Mouse (Mus musculus): ENCODE measurements around the gene Pbx3. TPM values are rescaled to one million over a fixed set of nuclear protein-coding genes. Genes with fewer than 3 reads are reported as not detected.

Pbx3 gene
- polyA plus RNA-seq, 1 experiment from 2014 or later = 35.0 TPM

DNA sequence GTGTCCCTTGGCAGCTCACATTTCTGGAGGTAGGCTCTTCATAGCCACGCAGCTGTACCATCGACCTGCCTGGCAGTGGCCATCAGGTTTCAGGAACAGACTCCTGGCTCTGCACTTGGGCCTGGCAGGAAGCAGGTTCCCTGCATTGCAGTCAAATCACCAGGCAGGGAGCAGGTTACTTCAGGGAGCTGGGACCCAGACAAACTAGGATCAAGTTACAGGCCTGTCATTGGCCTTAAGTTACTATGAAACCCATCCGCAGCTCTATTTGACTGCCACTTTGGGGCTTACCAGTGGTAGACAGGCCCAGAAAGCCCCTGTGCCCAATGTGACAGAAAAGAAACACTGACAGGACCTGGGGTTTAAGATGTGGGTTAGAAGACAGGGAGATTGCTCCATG, 204.8 kb downstream of the Pbx3 start:
- Histone ChIP-seq H3K27ac (replicated peaks; ENCODE audit: low read depth, low read length) (no peak overlapping the region), H3K9ac (ENCODE audit: low read length) (no peak overlapping the region)
- 39% methylated on average over 3 of the region's 3 CpGs for WGBS

DNA sequence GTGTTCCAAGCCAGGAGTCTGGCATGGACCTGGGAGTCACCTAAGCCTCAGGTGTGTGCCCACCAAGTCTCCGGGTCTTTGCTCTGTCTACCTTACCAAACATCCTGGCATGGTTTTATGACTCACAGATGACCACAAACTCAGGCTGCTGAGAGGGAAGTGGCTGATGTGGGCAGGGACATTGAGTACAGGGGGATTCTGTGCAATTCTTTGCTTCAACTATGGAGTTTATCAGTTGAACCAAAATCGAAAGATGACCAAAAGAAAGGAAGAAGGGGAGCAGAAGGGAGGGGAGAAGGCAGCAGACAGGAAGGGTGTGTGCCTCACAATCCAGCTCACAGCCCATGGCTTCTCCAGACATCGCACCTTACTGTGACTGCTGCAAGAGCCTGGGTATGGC, 210.5 kb downstream of the Pbx3 start:
- no peak overlapping the region for H3K9ac ChIP-seq (ENCODE audit: low read length)
- DNase-seq (ENCODE audit: low spot score) = no peak
- WGBS = 85% methylated on average over 3 of the region's 3 CpGs

More for the DNA sequence above, 204.8 kb downstream of the Pbx3 start:
- H3K4me2 ChIP-seq (ENCODE audit: low read depth, severe bottlenecking) = no peak overlapping the region
- no peak for ATAC-seq (ENCODE audit: insufficient number of reproducible peaks, low FRiP score, low TSS enrichment, low read depth)
- no peak for DNase-seq (ENCODE audit: low spot score)
- H3K4me3 ChIP-seq (ENCODE audit: low read depth, low read length) = no peak overlapping the region
- peaks cover 4% of the 10 kb centered on the region; the same call in 1 of the 2 replicates for H3K4me1 ChIP-seq (ENCODE audit: control insufficient read depth, insufficient read depth, low read length)
- H3K27me3 ChIP-seq (ENCODE audit: control insufficient read depth, insufficient read depth, low read length) = no peaks in the 10 kb centered on the region
- no peaks in the 10 kb centered on the region for H3K9me3 ChIP-seq (ENCODE audit: control insufficient read depth, low read length)
- no peaks in the 10 kb centered on the region for H3K36me3 ChIP-seq (ENCODE audit: control insufficient read depth, insufficient read depth, low read length)

DNA sequence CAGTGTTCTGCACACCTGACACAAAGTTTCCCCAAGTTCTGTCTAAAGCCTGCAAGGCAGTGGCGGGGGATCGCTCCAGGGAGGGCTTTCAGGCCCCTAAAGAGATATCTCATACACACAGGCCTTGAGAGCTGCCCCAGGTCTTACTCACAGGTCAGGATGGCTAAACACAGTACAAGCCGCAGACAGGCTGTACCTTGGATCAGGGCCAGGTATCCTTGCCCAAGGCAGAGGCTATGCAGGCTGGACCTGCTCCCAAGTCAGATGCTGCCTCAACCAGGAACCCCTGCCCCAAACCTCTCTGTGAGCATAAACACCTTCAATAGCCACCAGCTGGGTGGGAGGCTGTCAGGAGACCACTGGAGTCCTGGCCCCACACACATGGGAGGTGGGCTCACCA, 215.2 kb downstream of the Pbx3 start:
- WGBS = 91% methylated on average over 3 of the region's 3 CpGs
- H3K4me3 ChIP-seq (ENCODE audit: low read depth, low read length) = no peak overlapping the region
- no peak overlapping the region for H3K9ac ChIP-seq (ENCODE audit: low read length)
- no peak for ATAC-seq (ENCODE audit: insufficient number of reproducible peaks, low FRiP score, low TSS enrichment, low read depth)
- H3K4me1 ChIP-seq (ENCODE audit: control insufficient read depth, insufficient read depth, low read length) = no peaks in the 10 kb centered on the region
- no peak overlapping the region for H3K27ac ChIP-seq (replicated peaks; ENCODE audit: low read depth, low read length)
- no peaks in the 10 kb centered on the region for H3K27me3 ChIP-seq (ENCODE audit: control insufficient read depth, insufficient read depth, low read length)
- no peaks in the 10 kb centered on the region; the same call in 1 of the 2 replicates for H3K9me3 ChIP-seq (ENCODE audit: control insufficient read depth, low read length)
- no peaks in the 10 kb centered on the region for H3K36me3 ChIP-seq (ENCODE audit: control insufficient read depth, insufficient read depth, low read length)
- DNase-seq (ENCODE audit: low spot score) = no peak
- no peak overlapping the region for H3K4me2 ChIP-seq (ENCODE audit: low read depth, severe bottlenecking)

More for the DNA sequence above, 210.5 kb downstream of the Pbx3 start:
- Histone ChIP-seq H3K27ac (replicated peaks; ENCODE audit: low read depth, low read length) (no peak overlapping the region), H3K4me3 (ENCODE audit: low read depth, low read length) (no peak overlapping the region), H3K27me3 (ENCODE audit: control insufficient read depth, insufficient read depth, low read length) (no peaks in the 10 kb centered on the region), H3K9me3 (ENCODE audit: control insufficient read depth, low read length) (no peaks in the 10 kb centered on the region; the same call in 1 of the 2 replicates), H3K36me3 (ENCODE audit: control insufficient read depth, insufficient read depth, low read length) (no peaks in the 10 kb centered on the region), H3K4me2 (ENCODE audit: low read depth, severe bottlenecking) (no peak overlapping the region; the same call in 1 of the 2 replicates), H3K4me1 (ENCODE audit: control insufficient read depth, insufficient read depth, low read length) (no peaks in the 10 kb centered on the region)
- no peak for ATAC-seq (ENCODE audit: insufficient number of reproducible peaks, low FRiP score, low TSS enrichment, low read depth)

DNA sequence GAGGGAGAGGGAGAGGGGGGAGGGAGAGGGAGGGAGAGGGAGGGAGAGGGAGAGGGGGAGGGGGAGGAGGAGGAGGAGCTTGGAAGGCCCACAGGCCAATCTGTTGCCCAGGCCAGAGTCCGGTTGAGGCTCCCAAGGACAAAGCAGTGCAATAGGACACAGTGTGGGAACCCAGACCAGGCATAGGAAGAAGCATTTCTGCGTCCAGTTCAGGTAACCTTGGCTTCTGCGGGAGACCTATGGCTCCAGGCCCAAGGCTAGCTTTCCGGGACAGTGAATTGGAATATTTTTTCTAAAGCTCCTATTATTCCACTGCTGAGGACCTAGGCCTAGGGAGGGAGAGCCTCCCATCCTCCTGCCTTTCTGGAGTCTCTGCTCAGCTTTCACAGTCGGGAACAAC, 218.1 kb downstream of the Pbx3 start:
- ATAC-seq (ENCODE audit: insufficient number of reproducible peaks, low FRiP score, low TSS enrichment, low read depth) (no peak), DNase-seq (ENCODE audit: low spot score) (no peak)
- Histone ChIP-seq H3K4me1 (ENCODE audit: control insufficient read depth, insufficient read depth, low read length) (no peaks in the 10 kb centered on the region), H3K36me3 (ENCODE audit: control insufficient read depth, insufficient read depth, low read length) (no peaks in the 10 kb centered on the region), H3K27me3 (ENCODE audit: control insufficient read depth, insufficient read depth, low read length) (no peaks in the 10 kb centered on the region), H3K9me3 (ENCODE audit: control insufficient read depth, low read length) (no peaks in the 10 kb centered on the region; the same call in 1 of the 2 replicates), H3K4me2 (ENCODE audit: low read depth, severe bottlenecking) (no peak overlapping the region), H3K27ac (replicated peaks; ENCODE audit: low read depth, low read length) (no peak overlapping the region), H3K4me3 (ENCODE audit: low read depth, low read length) (no peak overlapping the region), H3K9ac (ENCODE audit: low read length) (no peak overlapping the region)
- WGBS = 62% methylated on average over 5 of the region's 5 CpGs

GRCm38 (mm10) chr2:34153336-34153735, 219.6 kb downstream of the Pbx3 start:
- Histone ChIP-seq H3K4me2 (ENCODE audit: low read depth, severe bottlenecking) (no peak overlapping the region), H3K27ac (replicated peaks; ENCODE audit: low read depth, low read length) (no peak overlapping the region), H3K27me3 (ENCODE audit: control insufficient read depth, insufficient read depth, low read length) (no peaks in the 10 kb centered on the region), H3K36me3 (ENCODE audit: control insufficient read depth, insufficient read depth, low read length) (no peaks in the 10 kb centered on the region), H3K9me3 (ENCODE audit: control insufficient read depth, low read length) (no peaks in the 10 kb centered on the region), H3K4me1 (ENCODE audit: control insufficient read depth, insufficient read depth, low read length) (0 out of 2 replicates have a peak, but pooled peaks cover 3% of the 10 kb centered on the region), H3K4me3 (ENCODE audit: low read depth, low read length) (no peak overlapping the region), H3K9ac (ENCODE audit: low read length) (no peak overlapping the region)
- WGBS = 73% methylated on average over 6 of the region's 6 CpGs
- no peak for ATAC-seq (ENCODE audit: insufficient number of reproducible peaks, low FRiP score, low TSS enrichment, low read depth)
- DNase-seq (ENCODE audit: low spot score) = no peak

GRCm38 (mm10) chr2:34150560-34150959, 222.4 kb downstream of the Pbx3 start:
- Histone ChIP-seq H3K9me3 (ENCODE audit: control insufficient read depth, low read length) (no peaks in the 10 kb centered on the region), H3K9ac (ENCODE audit: low read length) (no peak overlapping the region), H3K27me3 (ENCODE audit: control insufficient read depth, insufficient read depth, low read length) (no peaks in the 10 kb centered on the region), H3K4me2 (ENCODE audit: low read depth, severe bottlenecking) (no peak overlapping the region), H3K27ac (replicated peaks; ENCODE audit: low read depth, low read length) (no peak overlapping the region), H3K4me3 (ENCODE audit: low read depth, low read length) (no peak overlapping the region), H3K36me3 (ENCODE audit: control insufficient read depth, insufficient read depth, low read length) (no peaks in the 10 kb centered on the region), H3K4me1 (ENCODE audit: control insufficient read depth, insufficient read depth, low read length) (0 out of 2 replicates have a peak, but pooled peaks cover 3% of the 10 kb centered on the region)
- DNase-seq (ENCODE audit: low spot score) = no peak
- no peak for ATAC-seq (ENCODE audit: insufficient number of reproducible peaks, low FRiP score, low TSS enrichment, low read depth)
- WGBS = 85% methylated on average over 4 of the region's 4 CpGs

DNA sequence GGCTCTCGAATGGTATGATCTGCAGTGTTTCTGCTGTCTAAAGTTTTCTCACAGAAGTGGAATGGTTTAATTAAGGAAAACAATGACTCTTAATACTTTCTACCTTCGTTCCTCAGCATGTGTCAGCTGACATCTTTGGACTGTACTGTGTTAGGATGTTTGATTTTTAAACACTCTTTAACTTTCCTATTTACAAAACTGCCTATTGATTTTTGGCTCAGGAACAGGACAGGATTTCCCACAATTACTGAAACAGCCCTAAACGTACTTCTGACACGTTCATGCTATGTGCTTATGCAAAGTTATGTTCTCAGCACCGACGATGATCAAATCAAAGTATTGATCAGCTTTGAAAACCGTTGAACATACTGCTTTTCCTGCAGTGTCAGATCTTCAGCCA, 224.7 kb downstream of the Pbx3 start:
- Histone ChIP-seq H3K4me1 (ENCODE audit: control insufficient read depth, insufficient read depth, low read length) (0 out of 2 replicates have a peak, but pooled peaks cover 3% of the 10 kb centered on the region), H3K9ac (ENCODE audit: low read length) (no peak overlapping the region), H3K27me3 (ENCODE audit: control insufficient read depth, insufficient read depth, low read length) (no peaks in the 10 kb centered on the region), H3K36me3 (ENCODE audit: control insufficient read depth, insufficient read depth, low read length) (no peaks in the 10 kb centered on the region), H3K4me2 (ENCODE audit: low read depth, severe bottlenecking) (no peak overlapping the region), H3K4me3 (ENCODE audit: low read depth, low read length) (no peak overlapping the region), H3K9me3 (ENCODE audit: control insufficient read depth, low read length) (no peaks in the 10 kb centered on the region), H3K27ac (replicated peaks; ENCODE audit: low read depth, low read length) (no peak overlapping the region)
- ATAC-seq (ENCODE audit: insufficient number of reproducible peaks, low FRiP score, low TSS enrichment, low read depth) (no peak), DNase-seq (ENCODE audit: low spot score) (no peak)
- WGBS = 81% methylated on average over 7 of the region's 7 CpGs

- WGBS = 91% methylated on average over 14 of the region's 14 CpGs
- ATAC-seq (ENCODE audit: insufficient number of reproducible peaks, low FRiP score, low TSS enrichment, low read depth) = no peak
Observed at GRCm38 (mm10) chr2:34147476-34147875, 225.5 kb downstream of the Pbx3 start.

GRCm38 (mm10) chr2:34147036-34147435, 225.9 kb downstream of the Pbx3 start:
- Histone ChIP-seq H3K9me3 (ENCODE audit: control insufficient read depth, low read length) (no peaks in the 10 kb centered on the region), H3K4me2 (ENCODE audit: low read depth, severe bottlenecking) (no peak overlapping the region), H3K27me3 (ENCODE audit: control insufficient read depth, insufficient read depth, low read length) (no peaks in the 10 kb centered on the region), H3K36me3 (ENCODE audit: control insufficient read depth, insufficient read depth, low read length) (no peaks in the 10 kb centered on the region), H3K27ac (replicated peaks; ENCODE audit: low read depth, low read length) (no peak overlapping the region), H3K4me1 (ENCODE audit: control insufficient read depth, insufficient read depth, low read length) (0 out of 2 replicates have a peak, but pooled peaks cover 3% of the 10 kb centered on the region), H3K9ac (ENCODE audit: low read length) (no peak overlapping the region), H3K4me3 (ENCODE audit: low read depth, low read length) (no peak overlapping the region)
- DNase-seq (ENCODE audit: low spot score) = no peak
- no peak for ATAC-seq (ENCODE audit: insufficient number of reproducible peaks, low FRiP score, low TSS enrichment, low read depth)
- WGBS = 66% methylated on average over 4 of the region's 4 CpGs

More at GRCm38 (mm10) chr2:34147476-34147875, 225.5 kb downstream of the Pbx3 start:
- Histone ChIP-seq H3K27ac (replicated peaks; ENCODE audit: low read depth, low read length) (no peak overlapping the region), H3K4me1 (ENCODE audit: control insufficient read depth, insufficient read depth, low read length) (0 out of 2 replicates have a peak, but pooled peaks cover 3% of the 10 kb centered on the region), H3K36me3 (ENCODE audit: control insufficient read depth, insufficient read depth, low read length) (no peaks in the 10 kb centered on the region), H3K4me3 (ENCODE audit: low read depth, low read length) (no peak overlapping the region), H3K9ac (ENCODE audit: low read length) (no peak overlapping the region), H3K4me2 (ENCODE audit: low read depth, severe bottlenecking) (no peak overlapping the region), H3K27me3 (ENCODE audit: control insufficient read depth, insufficient read depth, low read length) (no peaks in the 10 kb centered on the region), H3K9me3 (ENCODE audit: control insufficient read depth, low read length) (no peaks in the 10 kb centered on the region)
- DNase-seq (ENCODE audit: low spot score) = no peak

Data from limb, embryonic 11.5 days (tissue).